Mouse (Mus musculus): ENCODE results near the gene Ptchd3. TPM values are rescaled to one million over a fixed set of nuclear protein-coding genes. Genes with fewer than 3 reads are reported as not detected.
A peak's percentile ranks its signal among the peaks of the same experiment; 100 is the strongest.

The Ptchd3 gene
- not detected in 2 replicates for polyA plus RNA-seq (2015; fragmentation: Nextera tagmentation; extraction: Ambion mirVana)

DNA sequence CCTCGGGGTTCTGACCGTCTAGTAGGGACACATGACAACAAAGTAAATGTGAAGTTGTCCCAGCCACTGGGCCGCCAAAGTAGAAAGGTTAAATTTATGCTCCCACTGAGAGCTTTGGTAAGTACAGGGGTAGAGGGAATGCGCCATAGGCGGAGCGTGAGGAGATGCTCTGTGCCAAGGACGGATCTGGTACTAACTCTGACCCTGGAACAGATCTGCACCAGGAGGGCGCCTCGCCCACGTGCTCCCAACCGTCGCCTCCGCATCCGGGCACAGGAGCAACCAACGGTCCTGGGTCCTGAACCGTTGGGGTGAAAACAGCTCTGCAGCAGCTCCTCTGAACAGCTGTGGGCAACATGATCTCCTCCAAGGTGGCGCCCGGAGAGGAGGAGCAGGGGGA lies at the start of gene Ptchd3:
Ptchd3 (plus strand) TSS at position 301 of the 400 bp plus-strand sequence.
- 0 out of 2 replicates have a peak, but pooled peaks have one; percentile 19 for ATAC-seq (ENCODE audit: low FRiP score, low TSS enrichment)
- Histone ChIP-seq H3K9me3 (ENCODE audit: low read length) (0 out of 2 replicates have a peak, but pooled peaks cover 9% of the 10 kb centered on the region), H3K4me2 (replicated peaks; ENCODE audit: low read depth, low read length) (peak within 1 kb of the TSS; percentile 32), H3K27ac (ENCODE audit: low read length) (no peak within 1 kb of the TSS), H3K9ac (replicated peaks; ENCODE audit: low read length) (no peak within 1 kb of the TSS), H3K4me3 (ENCODE audit: low read length) (peak within 1 kb of the TSS; percentile 1; the same call in 1 of the 2 replicates), H3K36me3 (ENCODE audit: insufficient read depth, low read length) (no peaks in the 10 kb centered on the region), H3K4me1 (ENCODE audit: insufficient read depth, low read length) (no peaks in the 10 kb centered on the region), H3K27me3 (ENCODE audit: insufficient read depth, low read length) (no peaks in the 10 kb centered on the region)
- 63% methylated on average over 18 of the region's 18 CpGs for WGBS

DNA sequence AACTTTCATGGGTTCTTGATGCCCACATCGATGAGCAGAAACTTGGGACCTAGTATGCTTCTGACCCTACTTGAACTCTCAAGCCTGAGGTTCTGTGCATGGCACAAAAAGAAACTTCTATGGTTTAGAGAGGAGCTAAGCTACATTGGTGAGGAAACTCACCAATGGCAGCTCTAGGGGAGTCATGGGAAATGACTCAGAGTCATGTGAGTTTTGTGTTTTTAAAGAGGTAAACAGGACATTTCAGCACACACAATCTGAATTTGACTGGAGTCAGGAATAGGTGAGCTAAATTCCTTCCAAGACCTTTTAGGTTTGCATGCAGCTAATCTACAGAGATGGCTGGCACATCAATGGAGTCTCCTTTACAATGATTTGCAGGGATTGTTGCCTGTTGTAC lies 48.2 kb upstream of the Ptchd3 start:
- Histone ChIP-seq H3K4me2 (replicated peaks; ENCODE audit: low read depth, low read length) (no peak overlapping the region), H3K36me3 (ENCODE audit: insufficient read depth, low read length) (no peaks in the 10 kb centered on the region), H3K4me3 (ENCODE audit: low read length) (no peak overlapping the region), H3K9ac (replicated peaks; ENCODE audit: low read length) (no peak overlapping the region), H3K27ac (ENCODE audit: low read length) (no peak overlapping the region), H3K27me3 (ENCODE audit: insufficient read depth, low read length) (no peaks in the 10 kb centered on the region), H3K4me1 (ENCODE audit: insufficient read depth, low read length) (no peaks in the 10 kb centered on the region), H3K9me3 (ENCODE audit: low read length) (no peaks in the 10 kb centered on the region)
- no peak for ATAC-seq (ENCODE audit: low FRiP score, low TSS enrichment)
- WGBS: 83% methylated on average over 1 of the region's 1 CpGs

DNA sequence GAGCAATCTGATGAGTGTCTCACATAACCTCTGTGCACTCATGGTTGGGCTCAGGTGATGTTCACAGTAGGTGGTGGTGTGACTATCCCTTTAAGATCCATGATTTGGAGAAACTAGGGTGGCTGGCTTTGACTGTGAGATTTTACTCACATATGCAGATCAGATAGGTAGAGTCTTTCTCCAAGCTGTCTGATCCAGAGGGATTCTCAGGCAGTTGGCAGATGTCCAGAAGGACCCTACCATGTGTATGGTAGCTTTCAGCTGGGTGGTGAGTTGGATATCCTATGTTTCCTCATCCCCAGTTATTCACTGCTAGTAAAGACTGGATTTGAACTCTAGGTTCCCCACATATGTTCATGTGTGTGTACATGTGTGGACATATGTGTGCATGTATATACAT lies 42.6 kb upstream of the Ptchd3 start:
- no peaks in the 10 kb centered on the region for H3K36me3 ChIP-seq (ENCODE audit: insufficient read depth, low read length)
- H3K27ac ChIP-seq (ENCODE audit: low read length): no peak overlapping the region
- H3K27me3 ChIP-seq (ENCODE audit: insufficient read depth, low read length): no peaks in the 10 kb centered on the region
- ATAC-seq (ENCODE audit: low FRiP score, low TSS enrichment): no peak
- no peaks in the 10 kb centered on the region; the same call in 1 of the 2 replicates for H3K4me1 ChIP-seq (ENCODE audit: insufficient read depth, low read length)
- H3K9ac ChIP-seq (replicated peaks; ENCODE audit: low read length): no peak overlapping the region
- no peaks in the 10 kb centered on the region for H3K9me3 ChIP-seq (ENCODE audit: low read length)
- no peak overlapping the region for H3K4me3 ChIP-seq (ENCODE audit: low read length)
- H3K4me2 ChIP-seq (replicated peaks; ENCODE audit: low read depth, low read length): no peak overlapping the region

DNA sequence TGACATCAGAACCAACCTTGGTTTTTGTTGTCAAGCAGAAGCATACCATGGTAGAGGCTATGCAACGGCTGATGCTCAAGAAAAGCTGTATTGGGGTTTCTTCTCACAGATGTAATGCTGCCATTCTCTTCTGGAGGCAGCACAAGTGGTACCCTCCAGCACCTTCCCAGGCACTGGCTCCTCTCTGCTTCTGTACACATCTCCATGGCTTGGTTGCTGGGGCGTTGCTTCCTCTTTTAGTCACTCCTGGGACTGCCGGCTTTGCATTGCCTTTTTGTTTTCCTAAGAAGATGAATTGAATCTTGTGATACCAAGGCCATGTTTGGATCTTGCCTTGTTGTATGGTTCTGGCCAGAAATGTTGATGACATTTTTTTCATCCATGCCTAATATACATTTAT lies 40.5 kb upstream of the Ptchd3 start:
- no peaks in the 10 kb centered on the region for H3K36me3 ChIP-seq (ENCODE audit: insufficient read depth, low read length)
- no peak overlapping the region for H3K9ac ChIP-seq (replicated peaks; ENCODE audit: low read length)
- 84% methylated on average over 3 of the region's 3 CpGs for WGBS
- H3K27me3 ChIP-seq (ENCODE audit: insufficient read depth, low read length): no peaks in the 10 kb centered on the region
- no peak overlapping the region for H3K27ac ChIP-seq (ENCODE audit: low read length)
- peaks cover 8% of the 10 kb centered on the region for H3K4me1 ChIP-seq (ENCODE audit: insufficient read depth, low read length)
- no peaks in the 10 kb centered on the region for H3K9me3 ChIP-seq (ENCODE audit: low read length)
- ATAC-seq (ENCODE audit: low FRiP score, low TSS enrichment): no peak
- no peak overlapping the region for H3K4me3 ChIP-seq (ENCODE audit: low read length)
- no peak overlapping the region for H3K4me2 ChIP-seq (replicated peaks; ENCODE audit: low read depth, low read length)

DNA sequence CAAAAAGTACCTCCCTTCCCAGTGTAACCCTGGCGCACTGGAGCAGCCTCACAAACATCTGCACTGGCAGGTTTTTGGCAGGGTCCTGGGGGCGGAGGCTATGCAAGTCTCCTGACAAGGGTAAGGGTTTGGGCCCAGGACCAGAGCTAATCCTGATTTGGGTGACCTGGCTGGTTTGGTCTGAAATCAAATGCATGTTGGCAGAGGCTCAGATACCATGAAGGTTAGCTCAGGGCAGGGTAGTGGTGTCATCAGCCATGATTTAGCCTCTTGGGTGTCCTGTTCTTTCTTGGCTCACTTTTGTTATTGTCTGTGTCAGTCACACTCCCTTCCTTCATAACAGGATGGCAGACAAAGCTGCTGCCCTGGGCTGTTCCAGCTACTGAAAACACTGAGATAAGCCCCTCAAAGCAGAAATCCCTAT lies 39.4 kb upstream of the Ptchd3 start:
- Histone ChIP-seq H3K4me1 (ENCODE audit: insufficient read depth, low read length) (peaks cover 14% of the 10 kb centered on the region), H3K27me3 (ENCODE audit: insufficient read depth, low read length) (no peaks in the 10 kb centered on the region), H3K9me3 (ENCODE audit: low read length) (no peaks in the 10 kb centered on the region), H3K9ac (replicated peaks; ENCODE audit: low read length) (no peak overlapping the region), H3K4me2 (replicated peaks; ENCODE audit: low read depth, low read length) (no peak overlapping the region), H3K4me3 (ENCODE audit: low read length) (no peak overlapping the region), H3K36me3 (ENCODE audit: insufficient read depth, low read length) (no peaks in the 10 kb centered on the region), H3K27ac (ENCODE audit: low read length) (no peak overlapping the region)
- no peak for ATAC-seq (ENCODE audit: low FRiP score, low TSS enrichment)
- WGBS: 57% methylated on average over 2 of the region's 2 CpGs

DNA sequence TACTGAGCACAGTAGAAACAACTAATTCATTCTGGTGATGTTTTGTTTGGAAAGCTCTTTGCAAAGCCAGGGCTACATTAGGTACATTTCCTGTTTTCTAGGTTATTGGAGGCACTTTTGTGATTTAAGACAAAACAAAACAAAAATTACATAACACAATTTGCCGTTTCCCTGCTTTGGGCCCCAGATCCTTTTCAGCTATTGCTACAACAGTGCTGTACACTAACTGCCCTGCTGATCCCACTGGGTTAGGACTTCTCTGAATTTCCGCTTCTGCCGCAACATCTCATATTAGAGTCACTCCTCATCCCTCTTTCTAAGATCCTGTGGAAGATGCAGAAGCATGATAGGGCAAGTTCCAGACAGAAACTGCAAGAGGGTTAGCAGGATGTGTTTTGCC lies 38.6 kb upstream of the Ptchd3 start:
- Histone ChIP-seq H3K27me3 (ENCODE audit: insufficient read depth, low read length) (no peaks in the 10 kb centered on the region), H3K4me1 (ENCODE audit: insufficient read depth, low read length) (peaks cover 14% of the 10 kb centered on the region), H3K9me3 (ENCODE audit: low read length) (no peaks in the 10 kb centered on the region), H3K4me2 (replicated peaks; ENCODE audit: low read depth, low read length) (no peak overlapping the region), H3K27ac (ENCODE audit: low read length) (no peak overlapping the region), H3K36me3 (ENCODE audit: insufficient read depth, low read length) (no peaks in the 10 kb centered on the region), H3K4me3 (ENCODE audit: low read length) (no peak overlapping the region), H3K9ac (replicated peaks; ENCODE audit: low read length) (no peak overlapping the region)
- WGBS: 65% methylated on average over 3 of the region's 3 CpGs
- no peak for ATAC-seq (ENCODE audit: low FRiP score, low TSS enrichment)

DNA sequence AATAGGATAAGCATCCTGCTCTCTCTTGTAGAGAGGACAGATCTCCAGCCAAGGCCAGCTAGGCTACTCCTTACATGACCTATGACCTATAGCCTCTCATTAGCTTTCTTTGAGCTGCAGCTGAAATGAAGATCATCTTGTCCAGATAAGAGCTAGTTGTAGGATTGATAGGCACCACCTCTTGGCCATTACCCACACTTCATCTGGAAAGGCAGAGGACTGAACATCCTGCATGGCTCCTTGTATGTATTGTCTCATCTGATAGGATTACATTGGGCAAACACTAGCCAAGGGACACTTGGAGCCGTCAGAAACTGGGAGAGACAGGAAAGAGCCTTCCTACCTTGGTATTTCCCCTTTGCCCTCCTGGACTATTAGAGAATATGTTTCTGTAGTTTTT lies 38.1 kb upstream of the Ptchd3 start:
- no peaks in the 10 kb centered on the region for H3K9me3 ChIP-seq (ENCODE audit: low read length)

DNA sequence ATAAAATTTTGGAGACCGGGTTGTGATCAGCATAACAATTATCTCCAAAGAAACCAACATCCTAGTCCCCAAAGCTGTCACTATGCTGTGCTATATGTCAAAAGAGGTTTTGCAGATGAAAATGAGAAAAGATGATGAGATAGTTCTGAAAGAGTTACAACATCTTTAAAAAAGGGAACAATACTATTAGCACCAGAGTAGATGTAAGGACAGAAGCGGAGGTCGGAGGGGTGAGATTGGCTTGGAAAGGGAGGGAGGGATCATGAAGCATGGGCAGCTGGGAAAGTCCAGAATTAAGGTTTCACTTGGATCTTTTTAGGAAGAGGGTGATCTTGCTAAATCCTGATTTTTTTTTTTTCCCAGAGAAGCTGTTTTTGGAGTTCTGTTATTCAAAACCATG lies 36.5 kb upstream of the Ptchd3 start:
- H3K9ac ChIP-seq (replicated peaks; ENCODE audit: low read length): no peak overlapping the region
- no peak for ATAC-seq (ENCODE audit: low FRiP score, low TSS enrichment)
- H3K4me1 ChIP-seq (ENCODE audit: insufficient read depth, low read length): peaks cover 14% of the 10 kb centered on the region
- H3K4me3 ChIP-seq (ENCODE audit: low read length): no peak overlapping the region
- H3K9me3 ChIP-seq (ENCODE audit: low read length): no peaks in the 10 kb centered on the region
- H3K36me3 ChIP-seq (ENCODE audit: insufficient read depth, low read length): no peaks in the 10 kb centered on the region
- H3K27ac ChIP-seq (ENCODE audit: low read length): no peak overlapping the region
- 91% methylated on average over 3 of the region's 3 CpGs for WGBS
- H3K4me2 ChIP-seq (replicated peaks; ENCODE audit: low read depth, low read length): no peak overlapping the region
- H3K27me3 ChIP-seq (ENCODE audit: insufficient read depth, low read length): no peaks in the 10 kb centered on the region

More for the DNA sequence above, 38.1 kb upstream of the Ptchd3 start:
- Histone ChIP-seq H3K27ac (ENCODE audit: low read length) (no peak overlapping the region), H3K9ac (replicated peaks; ENCODE audit: low read length) (no peak overlapping the region), H3K4me1 (ENCODE audit: insufficient read depth, low read length) (peaks cover 14% of the 10 kb centered on the region), H3K4me3 (ENCODE audit: low read length) (no peak overlapping the region), H3K4me2 (replicated peaks; ENCODE audit: low read depth, low read length) (no peak overlapping the region), H3K36me3 (ENCODE audit: insufficient read depth, low read length) (no peaks in the 10 kb centered on the region), H3K27me3 (ENCODE audit: insufficient read depth, low read length) (no peaks in the 10 kb centered on the region)
- no peak for ATAC-seq (ENCODE audit: low FRiP score, low TSS enrichment)
- WGBS: 59% methylated on average over 1 of the region's 1 CpGs

DNA sequence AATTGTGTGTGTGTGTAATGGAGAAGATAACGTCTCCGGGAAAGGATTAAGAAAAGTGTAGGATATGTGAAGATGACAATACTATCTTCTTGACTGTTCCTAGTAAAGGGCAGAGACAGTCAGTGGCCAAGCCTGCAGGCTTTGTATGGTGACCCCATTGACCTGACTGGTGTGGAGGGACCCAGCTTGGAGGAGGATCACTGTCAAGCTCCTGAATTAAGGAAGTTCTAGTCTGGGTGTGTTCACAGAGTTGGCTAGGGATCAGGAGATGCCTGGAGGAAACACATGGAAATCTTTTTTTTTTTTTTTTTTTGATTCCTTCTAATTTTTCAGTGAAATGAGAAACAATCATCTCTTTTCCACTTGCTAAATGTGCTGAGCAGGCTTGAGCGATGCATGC lies 35.9 kb upstream of the Ptchd3 start:
- 70% methylated on average over 3 of the region's 3 CpGs for WGBS
- Histone ChIP-seq H3K4me3 (ENCODE audit: low read length) (no peak overlapping the region), H3K4me2 (replicated peaks; ENCODE audit: low read depth, low read length) (no peak overlapping the region), H3K9ac (replicated peaks; ENCODE audit: low read length) (no peak overlapping the region), H3K27me3 (ENCODE audit: insufficient read depth, low read length) (no peaks in the 10 kb centered on the region), H3K27ac (ENCODE audit: low read length) (peak overlapping the region; percentile 48; the same call in 1 of the 2 replicates), H3K4me1 (ENCODE audit: insufficient read depth, low read length) (peaks cover 14% of the 10 kb centered on the region), H3K9me3 (ENCODE audit: low read length) (no peaks in the 10 kb centered on the region), H3K36me3 (ENCODE audit: insufficient read depth, low read length) (no peaks in the 10 kb centered on the region)
- no peak for ATAC-seq (ENCODE audit: low FRiP score, low TSS enrichment)

DNA sequence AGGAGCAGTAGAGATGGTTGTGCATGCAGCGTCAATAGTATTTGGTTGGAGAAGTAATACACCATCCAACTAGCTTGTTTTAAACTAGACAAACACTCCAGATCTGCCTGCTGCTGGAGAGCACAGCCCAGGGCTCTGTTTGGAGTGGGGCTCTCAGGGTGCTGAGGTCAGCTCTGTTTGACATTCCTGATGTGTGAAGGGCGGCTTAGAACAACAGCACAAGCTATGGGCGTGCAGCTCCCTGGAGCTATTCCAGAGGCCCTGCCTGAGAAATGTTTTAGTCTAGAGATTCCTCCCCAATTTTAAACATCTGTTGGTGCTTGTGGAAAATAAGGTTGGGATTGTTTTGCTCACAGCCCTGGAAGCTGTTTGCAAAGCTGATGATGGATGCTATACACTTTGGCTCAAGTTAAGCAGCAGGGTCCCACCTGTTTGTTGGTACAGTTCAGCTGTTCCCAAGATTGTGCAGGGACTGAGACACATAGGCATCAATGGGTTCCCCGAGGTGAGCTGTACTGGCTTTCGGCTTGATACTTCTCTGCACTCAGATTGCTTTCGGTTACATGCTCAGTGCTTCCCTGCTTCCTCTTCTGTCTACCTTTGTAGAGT lies 35.4 kb upstream of the Ptchd3 start:
- no peak overlapping the region for H3K4me2 ChIP-seq (replicated peaks; ENCODE audit: low read depth, low read length)
- H3K27ac ChIP-seq (ENCODE audit: low read length): peak overlapping the region; percentile 56; the same call in 1 of the 2 replicates
- no peak overlapping the region for H3K9ac ChIP-seq (replicated peaks; ENCODE audit: low read length)
- WGBS: 41% methylated on average over 6 of the region's 6 CpGs
- no peaks in the 10 kb centered on the region for H3K9me3 ChIP-seq (ENCODE audit: low read length)
- H3K36me3 ChIP-seq (ENCODE audit: insufficient read depth, low read length): no peaks in the 10 kb centered on the region
- H3K4me1 ChIP-seq (ENCODE audit: insufficient read depth, low read length): peaks cover 14% of the 10 kb centered on the region
- peak; percentile 97 for ATAC-seq (ENCODE audit: low FRiP score, low TSS enrichment)
- H3K27me3 ChIP-seq (ENCODE audit: insufficient read depth, low read length): no peaks in the 10 kb centered on the region
- H3K4me3 ChIP-seq (ENCODE audit: low read length): no peak overlapping the region

All from kidney, embryonic 16.5 days (tissue).